Mouse (Mus musculus) right cerebral cortex, postnatal 14 days (tissue): Measurements from ENCODE around the gene Eif1b.
"Not testable (repeated sequence)": the region's sequence is repeated elsewhere in the genome, so short reads cannot be mapped to it uniquely, and the experiment has no call there.

Experiments
- DNase-seq: peaks from one replicate; pipeline ENCODE4 v3.0.0; 2022

The Eif1b gene

GRCm38 (mm10) chr9:120527270-120527669 lies 35.2 kb downstream of the Eif1b start:
- no peak for DNase-seq

- DNase-seq = no peak
Observed at GRCm38 (mm10) chr9:120527919-120528318, 35.9 kb downstream of the Eif1b start.

GRCm38 (mm10) chr9:120528815-120529510 lies 36.9 kb downstream of the Eif1b start:
- no peak for DNase-seq

- no peak for DNase-seq
Observed at GRCm38 (mm10) chr9:120530471-120530870, 38.4 kb downstream of the Eif1b start.

GRCm38 (mm10) chr9:120532062-120532461 lies 40.0 kb downstream of the Eif1b start:
- DNase-seq = no peak

- DNase-seq = no peak
Observed at GRCm38 (mm10) chr9:120532691-120533090, 40.7 kb downstream of the Eif1b start.

GRCm38 (mm10) chr9:120533446-120533950 lies 41.5 kb downstream of the Eif1b start:
- DNase-seq = not testable (repeated sequence)

GRCm38 (mm10) chr9:120539662-120540251 lies 47.7 kb downstream of the Eif1b start, which contains the start of gene Entpd3:
Gene Entpd3 (plus strand): TSS chr9:120539818.
- DNase-seq = peak; percentile 41

- no peak for DNase-seq
Observed at GRCm38 (mm10) chr9:120541411-120541810, 49.4 kb downstream of the Eif1b start.

- no peak for DNase-seq
Observed at GRCm38 (mm10) chr9:120542241-120542640, 50.2 kb downstream of the Eif1b start.
